Mouse (Mus musculus) heart, adult 2 months (tissue): Measurements from ENCODE around the gene Inf2. TPM values are rescaled to one million over a fixed set of nuclear protein-coding genes. Genes with fewer than 3 reads are reported as not detected.

Experiments used
- DNase-seq, 2 experiments: peaks; one replicate each; pipeline ENCODE4 v3.0.0; 2021
- H3K27ac ChIP-seq: fragments of 200-600 bp; 2 replicates; pipeline ENCODE4 v1.8.1; 2022
- H3K27me3 ChIP-seq: fragments of 200-500 bp; 2 replicates; pipeline ENCODE4 v1.6.1; 2012; ENCODE audit warnings: mild to moderate bottlenecking, low read length, inconsistent platforms, mixed read lengths; ENCODE audit not compliant: control insufficient read depth, insufficient read depth
- H3K36me3 ChIP-seq: fragments of 200-500 bp; 2 replicates; pipeline ENCODE4 v1.6.1; 2012; ENCODE audit warnings: low read length, inconsistent platforms; ENCODE audit not compliant: control insufficient read depth, insufficient read depth
- H3K4me1 ChIP-seq: fragments of 200-500 bp; 2 replicates; pipeline ENCODE4 v1.6.1; 2011; ENCODE audit warnings: low read length; ENCODE audit not compliant: control insufficient read depth, insufficient read depth
- H3K4me3 ChIP-seq: fragments of 200-600 bp; 2 replicates; pipeline ENCODE4 v1.8.1; 2022
- H3K79me2 ChIP-seq: fragments of 200-500 bp; replicated peaks from 2 replicates; pipeline ENCODE4 v1.6.1; 2012; ENCODE audit warnings: mild to moderate bottlenecking, inconsistent platforms, low read length, moderate library complexity, mixed read lengths; ENCODE audit not compliant: control insufficient read depth, insufficient read depth
- H3K9ac ChIP-seq: fragments of 200-500 bp; 2 replicates; pipeline ENCODE4 v1.6.1; 2012; ENCODE audit warnings: low read depth, mild to moderate bottlenecking, control low read depth, inconsistent platforms, low read length, mixed read lengths
- CTCF ChIP-seq: fragments of 200-600 bp; IDR thresholded peaks from 2 replicates; pipeline ENCODE4 v1.8.1; 2022; ENCODE audit warnings: antibody characterized with exemption, mild to moderate bottlenecking, moderate library complexity
- EP300 ChIP-seq: fragments of 200-500 bp; IDR thresholded peaks from 2 replicates; pipeline ENCODE4 v1.6.1; 2011; ENCODE audit warnings: low read depth, low read length, control low read depth; ENCODE audit not compliant: insufficient read depth
- POLR2A ChIP-seq: fragments of 200-500 bp; IDR thresholded peaks from 2 replicates; pipeline ENCODE4 v1.6.1; 2011; ENCODE audit warnings: mild to moderate bottlenecking, low read depth, low read length, control low read depth; ENCODE audit not compliant: insufficient read depth
- WGBS: fragments of 180-500 bp; shearing (Covaris S2); methylation state at CpG from one replicate; pipeline ENCODE4 v1.1.7; 2018; 5-methylcytosine and 5-hydroxymethylcytosine counted together
- intact Hi-C: fragments of 180-260 bp; cut with DNase I; formaldehyde crosslinking; loops from one replicate; pipeline ENCODE4 v1.15.1; 2025
- polyA plus RNA-seq: library from polyadenylated mRNA; depleted of rRNA; stranded (reverse); fragments of >200 nt; gene quantifications from 2 replicates; pipeline ENCODE4 v1.2.3, GENCODE M21; 2012
- total RNA-seq, 2 experiments: library from RNA; stranded (reverse); gene quantifications; 2 replicates each; pipeline ENCODE4 v1.2.3; 2021

Gene Inf2
- total and polyA plus RNA-seq, 3 experiments = 12.7 to 17.3 (median 15.0) TPM

GRCm38 (mm10) chr12:112560176-112560797 lies 28.3 kb upstream of the Inf2 start:
- Histone ChIP-seq H3K36me3 (no peaks in the 10 kb centered on the region), H3K79me2 (no peaks in the 10 kb centered on the region), H3K4me1 (peaks cover 15% of the 10 kb centered on the region), H3K9ac (no peak overlapping the region), H3K27ac (peak overlapping the region; percentile 58), H3K4me3 (no peak overlapping the region), H3K27me3 (no peaks in the 10 kb centered on the region)
- intact Hi-C loops = loop anchor here (2.0 kb wide), 1 partner anchor 29 kb away; the partner anchor contains the start of gene Inf2
- peak; percentile 24 to 31 for DNase-seq
- WGBS = 29% methylated on average over 5 of the region's 5 CpGs
- TF ChIP-seq CTCF (peak; percentile 71), POLR2A (no peak)

GRCm38 (mm10) chr12:112561163-112561562 lies 27.4 kb upstream of the Inf2 start:
- Histone ChIP-seq H3K4me3 (no peak overlapping the region), H3K4me1 (peaks cover 15% of the 10 kb centered on the region), H3K79me2 (no peaks in the 10 kb centered on the region), H3K27me3 (no peaks in the 10 kb centered on the region), H3K9ac (no peak overlapping the region), H3K27ac (no peak overlapping the region), H3K36me3 (no peaks in the 10 kb centered on the region)
- no peak for TF ChIP-seq CTCF
- no peak for TF ChIP-seq EP300
- no peak for TF ChIP-seq POLR2A
- no peak for DNase-seq
- intact Hi-C loops = loop anchor here (2.0 kb wide), 1 partner anchor 28 kb away; the partner anchor contains the start of gene Inf2
- WGBS = 71% methylated on average over 3 of the region's 3 CpGs

- intact Hi-C loops = no loop called here
- Histone ChIP-seq H3K4me1 (peaks cover 10% of the 10 kb centered on the region), H3K36me3 (no peaks in the 10 kb centered on the region), H3K4me3 (no peak overlapping the region), H3K27ac (no peak overlapping the region), H3K79me2 (no peaks in the 10 kb centered on the region), H3K27me3 (no peaks in the 10 kb centered on the region), H3K9ac (no peak overlapping the region)
- TF ChIP-seq EP300 (no peak), CTCF (no peak), POLR2A (no peak)
- DNase-seq = no peak
- WGBS = 76% methylated on average over 5 of the region's 5 CpGs
Measured at GRCm38 (mm10) chr12:112562462-112562861, 26.1 kb upstream of the Inf2 start.

GRCm38 (mm10) chr12:112563011-112563410 lies 25.6 kb upstream of the Inf2 start:
- Histone ChIP-seq H3K79me2 (no peaks in the 10 kb centered on the region), H3K4me1 (peaks cover 10% of the 10 kb centered on the region), H3K36me3 (no peaks in the 10 kb centered on the region), H3K4me3 (no peak overlapping the region), H3K27ac (no peak overlapping the region), H3K27me3 (no peaks in the 10 kb centered on the region), H3K9ac (no peak overlapping the region)
- TF ChIP-seq EP300 = no peak
- no peak for TF ChIP-seq POLR2A
- no peak for TF ChIP-seq CTCF
- intact Hi-C loops = no loop called here
- DNase-seq = no peak
- WGBS = 91% methylated on average over 6 of the region's 6 CpGs

- H3K4me3 ChIP-seq = no peak overlapping the region
- 78% methylated on average over 8 of the region's 8 CpGs for WGBS
- H3K79me2 ChIP-seq = no peaks in the 10 kb centered on the region
- H3K4me1 ChIP-seq = no peaks in the 10 kb centered on the region
- no peak for DNase-seq
- no peaks in the 10 kb centered on the region for H3K36me3 ChIP-seq
- H3K9ac ChIP-seq = no peak overlapping the region
- intact Hi-C loops = no loop called here
- H3K27ac ChIP-seq = no peak overlapping the region
- no peaks in the 10 kb centered on the region for H3K27me3 ChIP-seq
- TF ChIP-seq POLR2A = no peak
- TF ChIP-seq CTCF = no peak
- TF ChIP-seq EP300 = no peak
Measured at GRCm38 (mm10) chr12:112570160-112570559, 18.4 kb upstream of the Inf2 start.

GRCm38 (mm10) chr12:112571064-112571463 lies 17.5 kb upstream of the Inf2 start:
- Histone ChIP-seq H3K27ac (no peak overlapping the region), H3K9ac (no peak overlapping the region), H3K36me3 (no peaks in the 10 kb centered on the region), H3K27me3 (no peaks in the 10 kb centered on the region), H3K4me3 (no peak overlapping the region), H3K79me2 (no peaks in the 10 kb centered on the region), H3K4me1 (peaks cover 4% of the 10 kb centered on the region)
- TF ChIP-seq CTCF (peak; percentile 52), EP300 (no peak)
- intact Hi-C loops = no loop called here
- no peak for DNase-seq
- 60% methylated on average over 6 of the region's 6 CpGs for WGBS
